Mouse (Mus musculus) inflammation-experienced regulatory T-cells (primary cell): ENCODE measurements around the gene Kif7. TPM values are rescaled to one million over a fixed set of nuclear protein-coding genes. Genes with fewer than 3 reads are reported as not detected.

Experiments used
- polyA plus RNA-seq, 2 experiments: library from polyadenylated mRNA; unstranded; fragments of 100-300 nt; shearing (Covaris generic); gene quantifications; one replicate each; pipeline ENCODE4 v1.2.1; 2017

The Kif7 gene
- polyA plus RNA-seq: 1 to 10 TPM in 1 of 2 experiments, under 1 TPM in 1; 0.98 to 4.4 TPM

DNA sequence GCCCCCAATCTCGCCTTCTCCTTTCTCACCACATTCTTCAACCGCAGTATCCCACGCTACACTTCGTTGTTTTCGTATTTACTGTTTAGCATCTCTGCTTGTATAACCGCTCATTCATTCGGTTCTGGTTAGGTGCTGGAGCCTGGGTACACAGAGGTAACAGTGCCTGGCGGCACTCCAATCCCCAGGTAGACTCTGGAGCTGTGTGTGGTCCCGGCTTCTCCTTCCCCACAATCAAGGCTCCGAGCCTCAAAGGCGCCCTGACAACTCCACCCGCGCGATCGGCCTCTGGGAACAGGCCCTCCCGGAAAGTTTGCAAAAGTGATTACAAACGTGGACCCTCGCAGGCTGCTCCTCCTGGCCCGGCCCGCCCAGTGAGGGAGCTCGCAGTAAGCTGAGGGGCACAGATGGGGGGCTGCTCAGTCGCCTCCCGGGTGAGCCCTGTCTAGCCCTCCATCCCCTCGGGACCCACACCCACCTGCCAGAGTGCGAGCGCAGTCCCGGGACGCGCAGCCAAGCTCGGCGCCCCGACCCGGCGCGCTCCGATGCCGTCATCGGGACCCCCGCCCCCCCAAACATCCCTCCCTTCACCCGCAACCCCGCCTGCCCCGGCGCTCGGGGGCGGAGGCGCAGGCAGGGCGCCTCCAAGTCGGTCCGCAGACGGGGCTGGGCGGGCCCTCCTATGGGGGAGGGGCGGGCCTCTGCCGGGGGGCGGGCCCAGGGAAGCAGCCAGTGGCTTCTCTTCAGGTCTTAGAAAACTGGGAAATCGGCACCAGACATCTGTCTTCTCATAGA, at the start of gene Kif7:
Kif7 (minus strand) TSS at position 534 of the 795 bp plus-strand sequence.

DNA sequence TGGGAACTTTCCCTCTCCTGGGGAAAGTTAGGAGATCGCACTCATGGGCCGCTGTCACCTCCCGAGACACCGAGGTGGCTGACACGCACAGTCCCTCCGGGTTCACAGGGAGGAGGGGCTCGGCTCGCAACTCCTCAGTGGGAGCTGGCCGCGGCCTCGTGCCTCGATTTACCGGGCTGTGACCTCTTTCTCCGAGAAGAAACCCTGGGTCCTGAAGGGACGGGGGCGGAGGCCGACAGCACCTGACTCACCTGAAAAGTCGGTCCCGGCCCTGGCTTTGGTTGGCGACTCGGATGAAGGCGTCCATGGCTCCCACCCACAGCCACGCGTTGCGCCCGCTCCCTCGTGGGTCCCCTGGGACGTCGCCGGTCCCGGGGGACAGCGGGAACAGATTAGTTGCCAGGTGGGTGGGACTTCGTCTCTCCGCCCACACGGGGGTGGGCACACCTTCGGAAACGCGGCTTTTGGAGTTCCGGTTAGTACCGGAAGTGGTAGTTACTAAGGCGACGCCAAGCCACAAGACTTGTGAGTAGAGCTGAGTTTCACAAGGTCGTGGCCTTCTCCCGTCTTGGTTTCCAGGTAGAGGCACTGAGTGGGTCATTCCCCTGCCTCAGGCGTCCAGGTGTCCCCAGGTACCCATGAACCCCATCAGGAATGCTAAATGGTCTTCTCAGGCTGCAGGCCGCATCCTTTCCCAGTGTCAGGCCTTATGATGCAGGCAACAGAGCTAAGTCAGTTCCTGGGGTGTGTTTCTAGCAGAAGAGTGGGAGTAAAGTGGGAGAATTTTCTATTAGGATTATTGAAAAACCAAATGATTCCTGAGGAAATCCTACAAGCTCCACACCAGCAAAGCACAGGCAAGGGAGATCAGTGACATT, 27.4 kb upstream of the Kif7 start, which contains the start of the genes Pex11a and Wdr93:
Pex11a (minus strand) TSS at position 473 of the 878 bp plus-strand sequence.
Wdr93 (plus strand) TSS at position 505 of the 878 bp plus-strand sequence.

DNA sequence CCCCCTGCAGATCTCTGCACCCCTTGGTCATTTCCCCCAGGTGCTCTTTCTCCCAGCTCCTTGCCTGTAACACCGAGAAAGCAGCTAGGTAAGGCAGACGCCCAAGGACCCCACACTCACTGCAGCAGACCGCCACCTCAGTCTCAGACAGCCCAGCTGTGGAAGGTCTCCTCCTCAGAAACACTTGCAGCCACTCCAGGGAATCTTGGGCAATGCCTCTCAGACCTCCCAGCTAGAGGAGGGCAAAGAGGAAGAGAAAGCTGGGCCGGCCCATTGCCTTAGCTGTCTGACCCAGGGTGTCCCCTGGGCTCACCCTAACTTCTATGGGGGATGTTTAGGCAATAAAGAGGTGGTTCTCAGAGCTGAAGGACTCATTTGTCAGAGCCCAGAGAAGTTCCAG, 17.1 kb upstream of the Kif7 start, which contains the start of gene Plin1:
Plin1 (minus strand) TSS at position 282 of the 400 bp plus-strand sequence.

DNA sequence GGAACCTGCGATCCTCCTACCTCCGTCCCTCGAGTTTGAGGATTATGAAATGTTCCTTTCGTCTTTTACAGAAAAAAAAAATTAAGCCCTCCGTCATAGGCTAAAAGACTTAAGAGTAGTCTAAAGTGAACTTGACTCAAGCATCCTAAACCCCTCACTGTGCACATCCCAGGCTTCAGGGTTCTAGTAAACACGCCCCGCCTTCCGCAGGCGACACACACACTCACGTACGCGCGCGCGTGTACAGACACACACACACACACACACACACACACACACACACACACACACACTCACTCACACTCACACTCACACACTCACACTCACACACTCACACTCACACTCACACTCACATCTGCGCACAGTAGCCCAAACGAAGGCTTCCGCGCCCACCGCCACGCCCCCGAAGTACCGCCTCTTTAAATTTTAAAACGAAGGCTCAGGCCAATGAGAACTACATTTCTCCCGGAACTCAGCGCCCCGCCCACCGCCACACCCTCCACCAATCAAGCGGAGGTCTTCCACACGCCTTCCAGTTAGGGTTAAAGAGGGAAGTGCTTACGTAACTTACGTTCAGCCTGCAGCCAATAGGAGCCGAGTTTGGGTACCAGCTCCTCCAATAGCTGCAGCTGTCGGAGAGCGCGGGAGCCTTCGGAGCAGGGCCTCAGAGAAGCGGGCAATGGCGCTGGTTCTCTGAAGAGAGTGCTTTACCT, 55.8 kb downstream of the Kif7 start, which contains the start of gene Ticrr:
Ticrr (plus strand) TSS at position 619 of the 713 bp plus-strand sequence.

Other genes with a start within 250 kb of the Kif7 start
- 100 to 1,000 TPM; 108 to 129 TPM for gene Polg, start 249.4 kb downstream of the Kif7 start, polyA plus RNA-seq
- gene Rhcg, start 98.1 kb downstream of the Kif7 start, polyA plus RNA-seq: under 1 TPM in 1 of 2 experiments, not detected in 1; 0.27 TPM
- 1 to 10 TPM; 3.1 to 3.8 TPM for gene Ticrr, start 55.5 kb downstream of the Kif7 start, polyA plus RNA-seq
- gene Plin1, start 17.2 kb upstream of the Kif7 start, polyA plus RNA-seq: under 1 TPM; 0.24 to 0.47 TPM
- 1 to 10 TPM; 2.6 to 6.5 TPM for gene Pex11a, start 27.4 kb upstream of the Kif7 start, polyA plus RNA-seq
- gene Wdr93, start 27.4 kb upstream of the Kif7 start, polyA plus RNA-seq: under 1 TPM; 0.07 to 0.32 TPM
- gene Mesp1, start 78.1 kb upstream of the Kif7 start, polyA plus RNA-seq: not detected
- gene Mesp2, start 95.0 kb upstream of the Kif7 start, polyA plus RNA-seq: 1 to 10 TPM in 1 of 2 experiments, under 1 TPM in 1; 0.29 to 1.7 TPM
- under 1 TPM; 0.16 to 0.92 TPM for gene Anpep, start 145.3 kb upstream of the Kif7 start, polyA plus RNA-seq
- gene Ap3s2, start 204.9 kb upstream of the Kif7 start, polyA plus RNA-seq: 10 to 100 TPM; 22.5 to 23.9 TPM
- under 1 TPM; 0.23 to 0.81 TPM for gene Arpin, start 219.6 kb upstream of the Kif7 start, polyA plus RNA-seq